Mouse (Mus musculus) adipocyte (in vitro differentiated cells): ENCODE results near the gene Rab21.
"Not testable (repeated sequence)": the region's sequence is repeated elsewhere in the genome, so short reads cannot be mapped to it uniquely, and the experiment has no call there.

Experiments used
- DNase-seq: peaks from one replicate; pipeline ENCODE4 v3.0.0-alpha.2; 2016; ENCODE audit warnings: low spot score

Gene Rab21

DNA sequence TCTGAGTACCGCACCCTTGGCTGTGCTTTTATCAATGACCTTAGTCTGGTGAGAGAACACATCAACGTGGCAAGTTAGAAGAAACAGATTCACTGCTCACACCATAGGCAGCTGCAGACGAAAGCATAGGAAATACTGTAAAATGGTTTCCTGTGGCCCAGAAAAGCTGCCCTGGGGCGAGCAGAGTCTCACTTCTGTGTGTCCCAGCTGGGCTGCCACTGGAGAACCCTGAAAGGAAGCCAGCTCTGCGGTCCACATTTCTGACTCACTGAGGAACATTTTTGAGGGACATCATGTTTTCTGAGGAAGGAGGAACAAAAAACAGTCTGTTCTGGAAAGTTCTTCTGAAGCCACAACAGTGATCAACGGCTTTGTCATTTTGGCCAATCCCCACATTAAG is 13.1 kb upstream of the Rab21 start:
- peak; percentile 72 for DNase-seq

DNA sequence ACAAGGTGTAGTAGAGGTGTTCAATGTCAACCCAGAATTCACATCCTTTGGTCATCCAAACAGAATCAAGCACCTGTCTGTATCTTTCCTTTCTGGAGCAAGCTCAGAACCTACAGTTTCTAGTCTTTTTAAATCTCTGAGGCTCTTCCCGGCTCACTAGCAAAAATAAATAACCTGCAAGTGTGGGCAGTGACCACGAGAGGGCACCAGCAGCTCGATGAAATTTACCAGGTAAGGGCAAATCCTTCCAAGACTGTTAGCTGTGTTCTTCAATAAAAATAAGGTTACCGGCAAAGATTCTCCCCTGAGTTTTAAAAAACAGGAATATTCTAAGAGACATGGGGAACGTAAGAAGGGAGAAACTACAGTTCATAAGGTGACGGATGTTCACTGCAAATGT is 7.9 kb upstream of the Rab21 start:
- peak; percentile 84 for DNase-seq

DNA sequence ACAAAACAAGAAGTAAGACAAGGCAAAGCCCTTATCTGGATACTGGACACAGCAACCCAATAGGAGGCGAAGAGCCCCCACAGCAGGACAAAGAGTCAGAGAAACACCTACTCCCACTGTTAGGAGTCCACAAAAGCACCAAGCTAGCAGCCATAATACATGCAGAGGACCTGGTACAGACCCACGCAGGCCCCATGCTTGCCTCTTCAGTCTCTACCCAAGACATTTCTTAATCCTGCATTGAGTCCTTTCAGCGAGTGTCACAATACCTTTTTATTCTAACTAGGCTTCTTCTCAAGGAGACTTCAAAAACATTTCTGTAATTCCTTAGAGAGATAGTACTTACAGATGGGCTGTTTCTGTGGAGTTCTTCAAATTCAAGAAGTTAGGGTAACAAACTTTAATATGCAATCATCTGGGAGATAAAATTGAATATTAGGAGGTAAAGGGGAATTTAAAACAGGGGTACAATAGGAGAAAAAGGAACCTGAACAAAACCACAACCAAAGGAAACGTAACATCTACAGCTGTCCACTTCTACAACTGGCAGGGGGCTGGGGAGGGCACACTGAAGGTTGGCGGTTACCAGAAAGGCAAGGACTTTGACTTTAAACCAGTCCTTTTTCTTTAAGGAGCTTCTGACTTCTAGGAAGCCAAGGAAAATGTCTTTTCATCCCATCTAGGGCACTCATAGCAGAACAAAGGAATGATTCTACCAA is 6.1 kb upstream of the Rab21 start:
- no peak for DNase-seq

DNA sequence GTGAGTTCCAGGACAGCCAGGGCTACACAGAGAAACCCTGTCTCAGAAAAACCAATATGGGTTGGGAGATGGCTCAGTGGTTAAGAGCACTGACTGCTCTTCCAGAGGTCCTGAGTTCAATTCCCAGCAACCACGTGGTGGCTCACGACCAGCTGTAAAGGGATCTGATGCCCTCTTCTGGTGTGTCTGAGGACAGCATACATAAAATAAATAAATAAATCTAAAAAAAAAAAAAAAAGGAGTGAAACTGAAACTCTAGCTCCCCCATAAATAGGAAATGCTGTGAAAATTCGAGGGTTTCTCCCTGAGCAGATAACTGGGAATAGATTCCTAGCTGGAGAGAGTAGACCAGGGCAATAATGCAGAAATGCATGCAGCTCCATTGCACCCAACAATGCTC is 3.0 kb upstream of the Rab21 start:
- DNase-seq = not testable (repeated sequence)

DNA sequence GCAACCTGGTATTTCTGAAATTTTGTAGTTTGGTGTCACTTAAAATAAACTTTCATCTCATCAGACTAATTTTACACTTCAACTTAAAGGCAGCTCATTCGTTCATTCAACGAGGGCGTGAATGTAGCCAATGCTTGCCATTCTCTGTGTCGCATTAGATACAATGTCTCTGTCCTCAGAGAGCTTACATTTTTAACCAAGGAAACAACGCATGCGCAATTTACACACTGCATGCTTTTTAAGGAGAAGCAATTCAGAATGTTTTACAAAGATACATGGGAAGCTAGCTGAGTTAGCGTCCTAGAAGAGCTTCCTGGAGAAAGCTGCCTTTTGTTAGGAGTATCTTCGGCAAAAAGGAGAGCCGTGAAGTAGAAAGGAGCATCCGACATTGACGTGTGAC is 919 bp upstream of the Rab21 start:
- DNase-seq = peak; percentile 22

DNA sequence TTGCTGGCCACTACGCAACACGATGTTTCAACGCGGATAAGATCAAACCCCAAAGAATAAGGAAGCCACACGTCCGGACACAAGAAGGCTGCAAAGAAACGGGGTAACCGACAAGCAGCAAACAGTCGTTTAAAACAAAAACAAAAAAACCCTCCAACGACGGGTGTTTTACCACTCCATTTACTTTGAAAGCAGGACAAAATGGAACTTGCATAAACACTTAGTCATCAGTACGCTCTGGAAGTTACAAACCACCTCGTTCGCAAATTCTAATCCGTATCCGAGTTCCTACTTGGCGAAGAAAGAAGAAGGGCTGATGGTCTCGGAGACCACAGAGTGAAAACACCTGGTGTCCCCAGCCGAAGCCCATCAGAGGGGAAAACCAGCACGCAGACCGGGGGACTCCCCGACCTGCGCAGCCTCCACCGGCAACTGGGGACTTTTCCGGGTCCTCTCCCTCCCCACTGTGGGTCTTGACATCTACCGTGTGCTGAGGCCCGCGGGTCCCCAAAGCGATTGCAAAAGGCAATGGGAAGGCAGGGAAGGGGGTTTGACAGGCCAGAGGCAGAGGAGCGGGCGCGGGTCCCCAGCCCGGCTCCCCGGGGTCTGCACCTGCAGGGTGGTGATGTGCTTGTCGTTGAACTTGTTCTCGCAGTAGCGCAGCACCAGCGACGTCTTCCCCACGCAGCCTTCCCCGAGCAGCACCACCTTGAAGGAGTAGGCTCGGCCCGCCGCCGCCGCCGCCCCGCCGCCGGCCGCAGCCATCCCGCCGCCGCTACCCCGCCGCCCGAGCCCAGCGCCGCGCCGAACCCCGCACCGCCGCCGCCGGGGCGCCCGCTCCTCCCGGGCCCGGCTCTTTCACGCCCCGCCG is 577 bp downstream of the Rab21 start:
- DNase-seq = peak; percentile 46

DNA sequence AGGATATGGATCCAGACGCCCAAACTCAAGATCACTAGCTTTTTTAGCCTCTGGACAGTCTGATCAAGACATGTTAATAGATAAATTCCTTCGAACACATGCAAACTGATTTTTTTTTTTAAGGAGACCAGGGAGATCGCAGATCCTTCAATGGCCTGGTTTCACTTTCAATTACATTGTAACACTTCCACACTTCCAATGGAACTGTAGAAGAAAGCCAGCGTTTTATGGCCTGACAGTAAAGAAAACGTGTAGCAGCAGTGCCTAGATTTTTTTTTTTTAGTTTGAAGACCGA is 1.2 kb downstream of the Rab21 start:
- peak; percentile 46 for DNase-seq

DNA sequence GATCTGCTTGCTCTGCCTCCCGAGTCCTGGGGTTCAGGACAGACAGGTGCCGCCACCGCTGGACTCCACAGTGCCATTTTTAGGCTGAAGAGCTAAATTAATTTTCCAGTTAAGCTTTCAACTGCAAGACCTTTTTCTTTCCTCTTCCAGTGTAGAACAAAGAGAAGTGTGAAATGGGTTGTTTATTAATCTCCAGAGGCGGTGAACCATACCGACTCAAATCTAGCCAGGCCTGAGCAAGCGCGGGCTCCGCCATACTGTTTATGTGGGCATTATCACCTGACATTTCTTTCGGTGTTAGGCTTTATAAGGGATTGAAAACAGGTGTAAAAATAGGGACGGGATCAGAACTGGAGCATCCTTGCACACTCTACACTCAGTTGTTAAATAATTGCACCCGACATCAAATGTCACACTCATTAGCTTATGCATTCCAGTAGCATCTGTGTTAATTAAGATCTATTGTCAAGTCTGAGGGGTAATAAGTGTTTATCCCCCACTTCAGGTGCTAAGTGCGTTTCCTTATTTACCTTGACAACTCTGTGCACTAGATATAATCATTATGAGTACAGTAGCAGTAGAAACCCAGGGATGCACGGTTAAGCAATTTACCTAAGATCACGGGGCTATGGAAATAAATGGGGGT is 1.6 kb downstream of the Rab21 start:
- DNase-seq = no peak

DNA sequence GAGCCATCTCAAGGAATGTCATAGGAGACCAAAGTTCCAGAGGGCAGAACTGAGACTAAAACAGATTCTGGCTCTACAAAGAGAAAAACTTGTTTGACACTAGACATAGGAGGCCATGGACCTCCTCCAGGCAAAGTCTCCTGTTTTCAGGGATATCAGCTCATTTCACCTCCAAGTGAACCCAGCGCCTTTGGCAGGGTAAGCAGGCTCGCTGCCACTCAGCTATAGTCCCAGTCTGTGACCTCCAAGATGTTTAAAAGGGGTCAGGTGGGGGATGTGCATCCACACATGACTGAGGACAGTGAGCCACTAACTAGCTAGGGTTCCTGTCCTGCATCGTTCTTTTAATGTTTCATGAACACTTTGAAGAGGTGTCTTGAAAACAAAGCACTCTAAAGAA is 2.7 kb downstream of the Rab21 start:
- DNase-seq = no peak

DNA sequence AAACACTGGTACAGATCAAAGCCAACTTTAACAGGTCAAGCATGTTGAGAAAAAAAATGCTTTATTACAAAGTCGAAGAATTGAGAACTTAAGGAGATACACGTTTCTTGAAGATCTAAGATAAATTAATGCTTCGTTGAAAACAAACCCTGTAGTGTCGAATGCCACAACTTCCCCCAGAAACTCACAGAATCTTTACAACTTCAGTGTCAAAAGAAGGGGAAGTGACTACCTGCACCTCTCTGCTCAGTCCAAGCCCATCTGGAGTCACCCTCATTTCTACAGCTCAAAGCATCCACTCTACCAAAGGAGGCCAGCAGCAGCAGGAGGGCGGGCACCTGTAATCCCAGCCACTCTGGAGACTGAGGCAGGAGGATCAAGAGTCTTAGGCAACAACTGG is 3.2 kb downstream of the Rab21 start:
- DNase-seq = no peak

DNA sequence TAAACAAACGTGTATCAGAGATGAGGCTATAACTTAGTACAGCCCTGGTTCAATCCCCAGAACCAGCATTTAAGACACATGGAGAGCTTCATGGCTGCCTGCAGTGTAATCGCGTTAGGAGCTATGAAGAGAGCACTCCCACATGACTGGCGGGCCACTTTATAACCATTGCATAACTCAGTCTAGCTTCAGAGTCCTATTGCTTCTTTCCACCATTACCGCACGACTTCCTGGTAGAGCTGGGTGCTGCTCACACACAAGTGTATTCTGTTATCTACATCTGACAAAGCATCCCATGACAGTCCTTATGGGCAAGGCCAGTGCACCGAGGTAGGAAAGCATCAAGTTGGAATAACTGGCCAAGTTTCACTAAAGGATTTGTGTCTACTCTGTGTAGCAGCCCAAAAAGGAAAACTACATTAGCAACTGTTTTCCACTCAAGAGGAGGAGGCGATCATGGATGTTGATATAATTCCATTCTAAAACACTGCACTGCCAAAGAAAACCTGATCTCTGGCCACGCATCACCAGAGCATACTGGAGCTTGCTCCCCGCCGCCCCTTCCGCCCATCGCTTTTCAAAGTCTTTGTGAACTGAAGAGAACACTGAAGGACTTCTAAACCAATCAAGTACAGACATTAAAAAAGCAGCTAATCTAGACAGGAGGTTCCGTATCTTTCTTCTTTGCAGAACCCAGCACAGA is 4.0 kb downstream of the Rab21 start:
- no peak for DNase-seq

DNA sequence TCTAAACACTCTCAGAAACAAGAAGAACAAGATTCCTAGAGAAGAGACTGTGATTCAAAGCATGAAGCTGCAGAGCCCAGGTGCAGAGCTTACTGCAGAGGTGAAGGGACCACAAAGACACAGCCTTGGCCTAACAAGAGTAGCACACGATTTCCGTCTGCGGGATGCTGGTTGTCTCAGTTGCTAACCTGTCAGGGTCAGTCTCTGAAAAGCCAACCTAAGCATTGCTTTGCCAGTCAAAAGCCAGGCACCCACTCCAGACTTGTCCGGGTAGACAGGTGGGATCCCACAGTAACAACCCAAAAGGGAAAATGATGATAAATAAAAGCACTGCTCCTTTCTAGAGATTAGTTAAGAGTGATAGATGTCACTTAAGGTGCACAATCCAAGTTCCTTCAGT is 6.2 kb downstream of the Rab21 start:
- no peak for DNase-seq

DNA sequence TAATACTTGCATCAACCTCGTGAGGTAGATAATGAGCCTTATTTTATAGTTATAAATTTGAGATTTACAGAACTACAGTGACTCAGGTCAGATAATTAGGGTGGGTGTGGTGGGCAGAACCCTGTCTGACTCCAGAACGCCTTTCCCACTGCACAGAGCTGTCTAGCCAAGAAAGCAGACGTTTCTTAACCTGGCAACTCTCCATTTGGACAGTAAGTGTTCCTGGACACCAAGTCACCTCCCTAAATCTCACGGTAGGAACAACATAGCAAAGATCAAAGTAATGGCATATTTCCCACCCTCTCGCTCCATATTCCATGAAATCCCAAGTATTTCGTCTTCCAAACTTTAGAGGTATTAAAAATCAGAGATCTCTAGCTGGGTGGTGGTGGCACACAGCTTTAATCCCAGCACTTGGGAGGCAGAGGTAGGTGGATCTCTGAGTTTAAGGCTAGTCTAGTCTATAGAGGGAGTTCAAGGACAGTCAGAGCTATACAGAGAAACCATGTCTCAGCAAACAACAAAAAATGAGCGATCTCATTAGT is 8.0 kb downstream of the Rab21 start:
- DNase-seq = no peak

DNA sequence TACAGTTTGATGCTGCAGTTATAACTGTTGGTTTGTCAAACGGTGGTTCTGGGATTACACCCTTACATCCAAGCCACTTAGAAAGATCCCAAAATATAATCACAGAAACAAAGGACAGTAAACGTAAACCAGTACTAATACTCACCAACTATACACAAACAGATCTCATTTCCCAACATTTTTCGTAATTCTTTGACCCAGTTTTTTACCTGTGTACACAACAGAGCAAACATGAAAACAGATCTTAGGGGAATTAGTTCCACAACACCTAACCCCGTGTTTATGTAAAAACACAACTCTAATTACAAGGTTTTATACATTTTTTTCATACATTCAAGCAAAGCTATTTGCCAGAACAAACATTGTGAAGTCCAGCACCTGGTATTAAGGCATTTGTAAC is 16.7 kb downstream of the Rab21 start:
- no peak for DNase-seq

DNA sequence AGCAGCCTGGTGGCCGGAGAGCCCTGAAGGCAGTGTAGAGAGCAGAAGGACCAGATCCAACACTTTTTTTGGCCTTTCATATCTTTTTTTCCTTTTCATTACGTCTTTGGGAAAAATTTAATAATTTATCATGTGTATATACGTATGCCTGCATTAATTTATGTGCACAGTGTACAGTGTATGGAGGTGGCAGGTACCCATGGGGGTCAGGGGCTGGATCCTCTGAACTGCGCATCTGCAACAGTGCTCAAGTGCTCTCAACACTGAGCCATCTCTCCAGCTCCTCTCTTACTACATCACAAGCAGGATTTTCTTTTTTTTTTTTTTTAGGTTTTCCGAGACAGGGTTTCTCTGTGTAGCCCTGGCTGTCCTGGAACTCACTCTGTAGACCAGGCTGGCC is 17.8 kb downstream of the Rab21 start:
- no peak for DNase-seq

DNA sequence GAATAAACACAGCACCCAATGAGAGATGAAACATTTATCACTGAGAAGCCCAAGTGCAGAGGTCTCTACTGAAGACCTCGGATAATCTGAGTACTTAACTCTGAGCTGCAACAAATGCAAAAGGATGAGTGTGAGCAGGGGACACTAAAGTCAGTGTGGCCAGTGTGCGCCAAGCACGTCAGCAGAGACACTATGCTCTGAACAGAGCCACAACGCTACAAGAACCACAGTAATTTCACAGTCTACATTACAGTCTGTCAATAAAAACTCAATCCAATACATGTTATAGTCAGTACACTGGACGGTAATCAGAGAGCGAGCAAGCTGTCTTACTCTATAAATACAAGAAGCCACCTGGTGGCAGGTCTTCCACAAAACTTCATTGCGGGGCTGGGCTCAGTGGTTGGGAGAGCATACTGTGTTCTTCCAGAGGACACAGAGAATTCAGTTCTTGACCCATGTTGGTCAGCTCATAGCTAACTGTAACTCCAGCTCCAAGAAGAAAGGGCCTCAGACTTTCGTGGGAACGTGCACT is 18.9 kb downstream of the Rab21 start:
- DNase-seq = peak; percentile 16

DNA sequence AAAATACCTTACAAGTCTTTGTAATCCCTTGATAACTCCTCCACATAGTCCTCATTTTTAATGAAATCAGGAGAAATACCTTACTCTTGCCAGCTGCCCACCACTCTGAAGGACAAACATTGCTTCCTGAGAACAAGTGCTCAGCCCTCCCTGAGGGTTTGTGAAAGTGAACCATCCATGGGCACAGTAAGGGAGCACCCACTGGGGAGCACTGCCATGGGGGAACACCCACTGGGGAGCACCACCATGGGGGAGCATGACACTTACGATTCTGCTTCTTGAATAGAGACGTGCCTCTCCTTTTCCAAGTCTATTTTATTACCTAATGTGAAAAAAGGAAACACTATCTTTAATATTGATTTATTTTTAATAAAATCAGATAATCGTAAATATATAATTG is 20.2 kb downstream of the Rab21 start:
- no peak for DNase-seq

DNA sequence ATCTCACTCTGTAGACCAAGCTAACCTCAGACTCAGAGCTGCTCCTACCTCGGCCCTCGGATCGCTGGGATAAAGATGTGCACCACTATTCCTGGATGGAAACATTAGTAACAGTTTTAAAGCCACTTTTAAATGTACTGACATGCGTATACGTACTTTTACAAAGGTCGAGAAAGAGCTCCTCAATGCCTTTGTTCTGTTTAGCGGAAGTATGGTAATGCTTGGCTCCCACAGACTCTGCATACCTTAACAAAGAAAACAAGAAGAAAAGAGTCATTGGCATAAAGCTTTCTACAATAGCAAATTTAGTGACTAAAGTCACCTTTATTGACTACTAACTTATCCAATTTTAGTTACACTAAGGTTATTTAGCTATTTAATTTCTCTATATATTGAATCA is 20.7 kb downstream of the Rab21 start:
- DNase-seq = no peak

DNA sequence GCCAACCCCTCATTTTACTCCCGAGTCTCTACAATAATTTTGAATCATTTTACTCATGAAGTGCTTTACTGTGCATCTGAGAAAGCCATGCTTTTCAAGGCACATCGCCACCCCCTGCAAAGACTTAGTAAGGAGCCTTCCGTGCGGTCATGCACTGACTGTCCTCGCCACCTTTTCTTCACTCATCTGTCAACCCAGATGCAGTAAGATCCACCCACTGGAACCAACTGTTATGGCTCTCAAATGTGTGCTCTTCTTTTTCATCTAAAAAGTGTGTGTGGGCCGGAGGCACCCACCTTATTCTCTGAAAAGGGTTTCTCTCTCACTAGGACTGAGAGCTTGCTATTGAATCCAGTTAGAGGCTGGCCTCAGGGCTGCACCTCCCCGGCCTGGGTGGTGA is 21.4 kb downstream of the Rab21 start:
- DNase-seq = no peak

DNA sequence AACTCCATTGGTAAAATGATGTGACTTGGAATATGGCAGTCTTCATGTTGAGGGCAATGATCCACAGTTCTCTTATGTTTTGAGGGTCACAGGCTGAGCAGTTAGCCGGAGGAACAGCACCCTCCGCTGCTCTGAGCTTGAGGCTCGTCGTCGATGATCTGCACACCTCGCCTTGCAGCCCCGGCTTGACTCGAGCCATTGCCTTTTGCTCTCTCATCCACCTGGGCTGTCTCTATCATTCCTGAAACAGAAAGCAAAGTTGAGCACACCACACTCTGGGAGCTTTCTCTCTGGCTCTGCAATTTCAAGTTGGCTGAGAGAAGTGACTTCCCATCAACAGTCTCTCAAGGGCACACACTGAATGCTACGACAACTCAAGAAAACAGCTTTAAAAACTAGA is 24.7 kb downstream of the Rab21 start:
- no peak for DNase-seq

DNA sequence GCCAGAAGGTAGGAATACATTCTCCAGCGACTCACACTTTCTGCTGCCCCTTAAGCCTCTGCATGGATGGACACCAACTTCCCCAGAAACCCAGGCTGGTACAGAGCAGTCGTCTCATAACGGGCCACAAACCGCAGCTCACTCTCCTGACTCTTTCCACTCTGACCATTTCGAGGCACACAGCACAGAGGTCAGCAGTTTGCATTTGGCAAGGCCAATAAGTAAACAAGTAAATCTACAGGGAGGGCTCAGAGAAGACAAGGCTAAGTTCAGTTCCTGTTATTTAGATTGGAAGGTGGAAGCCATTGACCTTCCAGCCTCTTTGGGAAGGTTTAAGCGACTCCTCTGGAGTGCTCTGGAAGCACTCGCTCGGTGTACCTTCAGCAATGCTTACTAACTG is 26.5 kb downstream of the Rab21 start:
- DNase-seq = peak; percentile 66

DNA sequence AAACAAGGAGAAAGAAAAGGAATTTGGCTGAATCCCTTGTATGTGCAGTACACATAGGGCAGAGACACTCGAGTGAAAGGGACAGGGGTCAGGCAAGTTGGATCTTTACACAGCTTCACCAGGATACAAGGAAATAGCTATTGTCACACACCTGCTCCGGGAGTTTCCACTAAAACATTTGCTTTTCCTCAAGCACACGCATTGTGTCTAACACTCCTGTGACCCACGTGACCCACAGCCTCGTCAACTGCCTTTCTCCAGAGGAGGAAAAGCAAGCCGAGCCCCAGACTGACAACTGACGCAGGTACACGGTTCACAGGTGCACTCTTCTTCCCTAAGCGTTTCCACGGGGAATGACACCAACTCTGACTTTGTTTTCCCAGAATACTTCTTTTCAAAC is 31.2 kb downstream of the Rab21 start:
- DNase-seq = no peak
